Mouse (Mus musculus) liver, postnatal 0 days (tissue): ENCODE results near the gene Dscam. TPM values are rescaled to one million over a fixed set of nuclear protein-coding genes. Genes with fewer than 3 reads are reported as not detected.

Source experiments
- ATAC-seq: fragments of 200-750 bp; cut with Nextera tagmentation; 2 replicates; pipeline ENCODE4 v1.8.0; 2017; ENCODE audit warnings: mild to moderate bottlenecking, moderate library complexity
- DNase-seq: peaks from one replicate; pipeline ENCODE4 v3.0.0-alpha.2; 2016
- H3K27ac ChIP-seq: fragments of 300-500 bp; sonication (generic); 2 replicates; pipeline ENCODE4 v1.5.1; 2014; ENCODE audit warnings: antibody characterized with exemption, moderate library complexity, mild to moderate bottlenecking, low read depth
- H3K27me3 ChIP-seq: fragments of 300-500 bp; sonication (generic); 2 replicates; pipeline ENCODE4 v1.6.1; 2014; ENCODE audit warnings: low read length, control low read depth, mixed read lengths; ENCODE audit not compliant: insufficient read depth
- H3K36me3 ChIP-seq: fragments of 300-500 bp; sonication (generic); replicated peaks from 2 replicates; pipeline ENCODE4 v1.6.1; 2014; ENCODE audit warnings: mild to moderate bottlenecking, control low read depth, low read length, moderate library complexity, mixed read lengths; ENCODE audit not compliant: insufficient read depth
- H3K4me1 ChIP-seq: fragments of 300-500 bp; sonication (generic); 2 replicates; pipeline ENCODE4 v1.6.1; 2014; ENCODE audit warnings: antibody characterized with exemption, mild to moderate bottlenecking, control low read depth; ENCODE audit not compliant: insufficient read depth
- H3K4me2 ChIP-seq: fragments of 300-500 bp; sonication (generic); 2 replicates; pipeline ENCODE4 v1.6.1; 2014; ENCODE audit warnings: low read depth, mild to moderate bottlenecking, low read length, moderate library complexity, mixed read lengths
- H3K4me3 ChIP-seq: fragments of 300-500 bp; sonication (generic); 2 replicates; pipeline ENCODE4 v1.5.1; 2014; ENCODE audit warnings: low read depth, low read length
- H3K9ac ChIP-seq: fragments of 300-500 bp; sonication (generic); replicated peaks from 2 replicates; pipeline ENCODE4 v1.6.1; 2014; ENCODE audit warnings: mild to moderate bottlenecking, moderate library complexity
- H3K9me3 ChIP-seq: fragments of 300-500 bp; sonication (generic); 2 replicates; pipeline ENCODE4 v1.6.1; 2016; ENCODE audit warnings: mild to moderate bottlenecking, control low read depth, low read length, mixed read lengths
- CTCF ChIP-seq: sonication (generic); IDR thresholded peaks from 2 replicates; pipeline ENCODE4 v1.5.1; 2016; ENCODE audit warnings: antibody characterized with exemption, low read depth
- EP300 ChIP-seq: IDR thresholded peaks from 2 replicates; pipeline ENCODE4 v1.6.1; 2016; ENCODE audit warnings: antibody characterized with exemption, low read depth, mild to moderate bottlenecking
- WGBS: fragments of 180-500 bp; shearing (Covaris S2); extraction: QIAGEN DNeasy Blood & Tissue Kit; methylation state at CpG from one replicate; pipeline ENCODE4 v1.1.7; 2014; ENCODE audit not compliant: insufficient replicate concordance; 5-methylcytosine and 5-hydroxymethylcytosine counted together
- polyA plus RNA-seq: library from polyadenylated mRNA; unstranded; fragments of >200 nt; fragmentation: Nextera tagmentation; extraction: Ambion mirVana; gene quantifications from 2 replicates; pipeline ENCODE4 v1.2.1, GENCODE M21; 2015

Dscam gene
- polyA plus RNA-seq, 1 experiment from 2014 or later: not detected

- ATAC-seq (no peak), DNase-seq (no peak)
- Histone ChIP-seq H3K36me3 (no peaks in the 10 kb centered on the region), H3K9ac (no peak overlapping the region), H3K9me3 (no peaks in the 10 kb centered on the region), H3K27me3 (no peaks in the 10 kb centered on the region), H3K27ac (no peak overlapping the region), H3K4me1 (no peaks in the 10 kb centered on the region), H3K4me3 (no peak overlapping the region), H3K4me2 (no peak overlapping the region)
- no peak for TF ChIP-seq CTCF
- no peak for TF ChIP-seq EP300
- 67% methylated on average over 4 of the region's 4 CpGs for WGBS
Measured at GRCm38 (mm10) chr16:96555412-96555811, 615.1 kb downstream of the Dscam start.

- no peak overlapping the region for H3K9ac ChIP-seq
- no peaks in the 10 kb centered on the region for H3K9me3 ChIP-seq
- no peak overlapping the region for H3K4me3 ChIP-seq
- WGBS: 67% methylated on average over 2 of the region's 2 CpGs
- no peak for DNase-seq
- H3K27me3 ChIP-seq: no peaks in the 10 kb centered on the region
- H3K27ac ChIP-seq: no peak overlapping the region
- ATAC-seq: no peak
- H3K36me3 ChIP-seq: no peaks in the 10 kb centered on the region
- TF ChIP-seq EP300: no peak
- TF ChIP-seq CTCF: no peak
- no peaks in the 10 kb centered on the region for H3K4me1 ChIP-seq
- no peak overlapping the region for H3K4me2 ChIP-seq
Measured at GRCm38 (mm10) chr16:96552680-96553079, 617.9 kb downstream of the Dscam start.

- Histone ChIP-seq H3K27ac (no peak overlapping the region), H3K4me3 (no peak overlapping the region), H3K9ac (no peak overlapping the region), H3K4me2 (no peak overlapping the region), H3K9me3 (no peaks in the 10 kb centered on the region), H3K36me3 (no peaks in the 10 kb centered on the region), H3K27me3 (no peaks in the 10 kb centered on the region), H3K4me1 (no peaks in the 10 kb centered on the region)
- WGBS: 51% methylated on average over 2 of the region's 2 CpGs
- peak; percentile 31 for DNase-seq
- TF ChIP-seq CTCF: no peak
- no peak for TF ChIP-seq EP300
- ATAC-seq: no peak
Measured at GRCm38 (mm10) chr16:96541056-96541455, 629.5 kb downstream of the Dscam start.

Other genes starting within 250 kb of the Dscam start
- 9.9 and 11.0 TPM in 2 replicates for gene Bace2, start 186.0 kb upstream of the Dscam start, polyA plus RNA-seq